Mouse (Mus musculus) heart, adult 2 months (tissue): ENCODE results near the gene Fastkd5.

Experiments used
- CTCF ChIP-seq: fragments of 200-600 bp; IDR thresholded peaks from 2 replicates; pipeline ENCODE4 v1.8.1; 2022; ENCODE audit warnings: antibody characterized with exemption, mild to moderate bottlenecking, moderate library complexity
- EP300 ChIP-seq: fragments of 200-500 bp; IDR thresholded peaks from 2 replicates; pipeline ENCODE4 v1.6.1; 2011; ENCODE audit warnings: low read depth, low read length, control low read depth; ENCODE audit not compliant: insufficient read depth
- POLR2A ChIP-seq: fragments of 200-500 bp; IDR thresholded peaks from 2 replicates; pipeline ENCODE4 v1.6.1; 2011; ENCODE audit warnings: mild to moderate bottlenecking, low read depth, low read length, control low read depth; ENCODE audit not compliant: insufficient read depth

GRCm38 (mm10) chr2:130591016-130591415, 38.8 kb downstream of the Fastkd5 start:
- TF ChIP-seq POLR2A (no peak), EP300 (no peak), CTCF (no peak)
